Mouse (Mus musculus) bone marrow macrophage, adult 2 months (primary cell): ENCODE results near the gene Rnf222.

Experiments used
- CTCF ChIP-seq: IDR thresholded peaks from 2 replicates; pipeline ENCODE4 v1.5.1; 2012; ENCODE audit warnings: low read depth, mild to moderate bottlenecking, low read length, moderate library complexity
- POLR2A ChIP-seq: IDR thresholded peaks from 2 replicates; pipeline ENCODE4 v1.6.1; 2012; ENCODE audit warnings: mild to moderate bottlenecking, low read depth, low read length, borderline replicate concordance

- TF ChIP-seq CTCF (no peak), POLR2A (no peak)
Measured at GRCm38 (mm10) chr11:68903775-68904174, 15.4 kb downstream of the Rnf222 start.
